Mouse (Mus musculus) myocyte (in vitro differentiated cells): ENCODE results near the gene Gm17332. TPM values are rescaled to one million over a fixed set of nuclear protein-coding genes. Genes with fewer than 3 reads are reported as not detected.

Source experiments
- H3K27me3 ChIP-seq: one replicate; pipeline ENCODE4 v1.6.1; 2011; ENCODE audit not compliant: control insufficient read depth, insufficient read depth, insufficient read length
- H3K36me3 ChIP-seq: one replicate; pipeline ENCODE4 v1.6.1; 2011; ENCODE audit not compliant: control insufficient read depth, insufficient read depth
- H3K4me2 ChIP-seq: one replicate; pipeline ENCODE4 v1.6.1; 2011; ENCODE audit warnings: low read depth, control low read depth
- H3K4me3 ChIP-seq: one replicate; pipeline ENCODE4 v1.5.1; 2011; ENCODE audit warnings: mild to moderate bottlenecking, control low read depth, moderate library complexity
- H3K79me2 ChIP-seq: one replicate; pipeline ENCODE4 v1.6.1; 2011; ENCODE audit not compliant: control insufficient read depth, insufficient read depth
- H3ac ChIP-seq: one replicate; pipeline ENCODE4 v1.6.1; 2011; ENCODE audit not compliant: control insufficient read depth, insufficient read length
- CEBPB ChIP-seq: IDR thresholded peaks from 2 replicates; pipeline ENCODE4 v1.6.1; 2011; ENCODE audit warnings: mild to moderate bottlenecking, moderate library complexity; ENCODE audit not compliant: poor library complexity, insufficient read depth, severe bottlenecking
- E2F4 ChIP-seq: IDR thresholded peaks from one replicate; pipeline ENCODE4 v1.6.1; 2011; ENCODE audit warnings: mild to moderate bottlenecking, control low read depth, moderate library complexity; ENCODE audit not compliant: insufficient read depth
- MAX ChIP-seq: IDR thresholded peaks from one replicate; pipeline ENCODE4 v1.6.1; 2011; ENCODE audit warnings: low read depth, mild to moderate bottlenecking, control low read depth
- MYOD1 ChIP-seq, 3 experiments: IDR thresholded peaks; one replicate each; pipeline ENCODE4 v1.6.1; 2011; ENCODE audit warnings: control low read depth in 2 of 3, low read depth in 2 of 3, mild to moderate bottlenecking in 2 of 3, moderate library complexity in 1 of 3; ENCODE audit not compliant: insufficient read length in 2 of 3, control insufficient read depth in 1 of 3
- MYOG ChIP-seq, 3 experiments: IDR thresholded peaks; one replicate each; pipeline ENCODE4 v1.6.1; 2011; ENCODE audit warnings: control low read depth in 2 of 3, low read depth in 2 of 3, mild to moderate bottlenecking in 2 of 3; ENCODE audit not compliant: insufficient read length in 2 of 3, control insufficient read depth in 1 of 3, insufficient read depth in 1 of 3
- POLR2A ChIP-seq: IDR thresholded peaks from one replicate; pipeline ENCODE4 v1.6.1; 2011; ENCODE audit warnings: low read depth, mild to moderate bottlenecking, control low read depth, moderate library complexity; ENCODE audit not compliant: insufficient read length
- POLR2AphosphoS2 ChIP-seq: IDR thresholded peaks from one replicate; pipeline ENCODE4 v1.6.1; 2011; ENCODE audit warnings: low read depth, control low read depth; ENCODE audit not compliant: insufficient read length
- REST ChIP-seq: IDR thresholded peaks from one replicate; pipeline ENCODE4 v1.6.1; 2011; ENCODE audit warnings: mild to moderate bottlenecking, control low read depth, moderate library complexity; ENCODE audit not compliant: insufficient read depth, insufficient read length
- SRF ChIP-seq: IDR thresholded peaks from one replicate; pipeline ENCODE4 v1.6.1; 2011; ENCODE audit warnings: low read depth; ENCODE audit not compliant: control insufficient read depth, insufficient read length
- TCF12 ChIP-seq: IDR thresholded peaks from one replicate; pipeline ENCODE4 v1.6.1; 2011; ENCODE audit warnings: mild to moderate bottlenecking, control low read depth; ENCODE audit not compliant: poor library complexity, insufficient read depth, severe bottlenecking
- TCF3 ChIP-seq: IDR thresholded peaks from one replicate; pipeline ENCODE4 v1.6.1; 2011; ENCODE audit warnings: low read depth, control low read depth; ENCODE audit not compliant: insufficient read length
- USF1 ChIP-seq: IDR thresholded peaks from one replicate; pipeline ENCODE4 v1.6.1; 2011; ENCODE audit warnings: low read depth, mild to moderate bottlenecking, control low read depth, moderate library complexity
- polyA plus RNA-seq: library from polyadenylated mRNA; unstranded; fragments of >200 nt; fragmentation: generic; extraction: Trizol; gene quantifications from one replicate; pipeline ENCODE4 v1.2.1, GENCODE M21; 2012; ENCODE audit warnings: missing spikeins

Gene Gm17332
- polyA plus RNA-seq, result not detected

DNA sequence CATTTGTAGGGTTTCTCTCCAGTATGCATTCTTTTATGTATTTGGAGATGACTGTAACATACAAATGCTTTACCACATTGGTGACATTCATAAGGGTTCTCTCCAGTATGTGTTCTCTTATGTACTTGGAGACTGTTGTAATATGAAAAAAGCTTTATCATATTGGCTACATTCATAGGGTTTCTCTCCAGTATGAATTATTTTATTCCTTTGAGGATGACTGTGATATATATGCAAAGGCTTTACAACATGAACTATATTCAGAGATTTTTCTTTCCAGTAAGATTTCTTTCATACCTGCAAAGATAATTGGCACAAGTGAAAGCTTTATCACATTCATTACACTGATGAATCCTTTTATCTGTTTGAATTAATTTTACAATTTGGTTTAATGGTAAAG lies at the start of gene Gm17332:
Gene Gm17332, minus strand, starts transcription at position 101 of the 400 bp plus-strand sequence.
- no peaks in the 10 kb centered on the region for H3K79me2 ChIP-seq
- no peak within 1 kb of the TSS for H3K4me2 ChIP-seq
- H3K4me3 ChIP-seq, result no peak within 1 kb of the TSS
- H3ac ChIP-seq, result no peak within 1 kb of the TSS
- no peak for TF ChIP-seq TCF12
- no peaks in the 10 kb centered on the region for H3K36me3 ChIP-seq
- H3K27me3 ChIP-seq, result no peaks in the 10 kb centered on the region

DNA sequence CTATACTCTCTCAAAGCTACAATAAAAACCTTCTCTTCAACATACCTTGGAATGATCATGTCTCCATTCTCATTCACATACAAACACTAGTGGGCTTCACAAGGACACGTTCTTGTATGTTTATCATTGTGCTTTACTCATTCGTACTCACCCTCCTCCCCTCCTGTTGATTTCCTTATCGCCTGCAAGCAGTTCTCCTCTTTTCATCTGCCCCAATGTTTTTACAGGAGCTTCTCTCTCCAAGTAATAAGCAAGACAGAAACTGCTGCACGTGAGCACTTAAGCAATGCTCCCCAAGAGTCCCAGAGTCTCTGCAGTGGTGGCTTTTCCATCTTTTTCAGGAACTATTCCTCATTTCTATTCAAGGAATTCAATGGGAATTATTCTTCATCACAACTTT lies 47.7 kb upstream of the Gm17332 start:
- Histone ChIP-seq H3K4me2 (no peak overlapping the region), H3K79me2 (no peaks in the 10 kb centered on the region), H3ac (no peak overlapping the region), H3K4me3 (no peak overlapping the region), H3K27me3 (no peaks in the 10 kb centered on the region), H3K36me3 (no peaks in the 10 kb centered on the region)
- no peak for TF ChIP-seq MYOD1 (IDR thresholded peaks at IDR 0.05; ENCODE audit: control insufficient read depth in 1 of 3, insufficient read length in 2 of 3, low read depth in 2 of 3)
- TF ChIP-seq SRF, result no peak
- no peak for TF ChIP-seq MYOG (IDR thresholded peaks at IDR 0.05; ENCODE audit: control insufficient read depth in 1 of 3, insufficient read depth in 1 of 3, insufficient read length in 2 of 3, low read depth in 2 of 3)
- TF ChIP-seq POLR2AphosphoS2, result no peak
- no peak for TF ChIP-seq TCF3
- TF ChIP-seq MAX, result no peak
- TF ChIP-seq TCF12, result no peak
- TF ChIP-seq CEBPB, result no peak
- no peak for TF ChIP-seq REST
- no peak for TF ChIP-seq POLR2A
- no peak for TF ChIP-seq E2F4
- TF ChIP-seq USF1, result no peak

DNA sequence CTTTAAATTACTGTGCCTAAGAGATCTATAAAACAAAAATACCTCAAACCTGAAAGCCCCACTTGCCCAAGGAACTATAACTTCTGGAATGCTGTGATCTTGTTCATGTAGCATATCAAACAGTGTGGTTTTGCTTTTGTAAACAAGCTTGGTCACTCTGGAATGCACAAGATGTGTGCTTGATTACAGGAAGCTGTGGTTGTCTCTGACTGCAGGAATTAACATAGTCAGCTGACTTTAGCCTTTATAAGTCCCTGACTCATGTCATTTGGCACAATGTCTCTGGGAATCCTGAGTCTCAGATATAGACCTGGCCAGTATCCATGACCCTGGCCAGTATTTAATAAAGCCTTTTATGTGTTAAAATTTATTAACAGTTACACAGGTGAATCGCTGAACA lies 43.1 kb upstream of the Gm17332 start:
- Histone ChIP-seq H3ac (no peak overlapping the region), H3K27me3 (no peaks in the 10 kb centered on the region), H3K36me3 (no peaks in the 10 kb centered on the region), H3K4me2 (peak overlapping the region; percentile 13), H3K4me3 (no peak overlapping the region), H3K79me2 (no peaks in the 10 kb centered on the region)
- TF ChIP-seq MAX (no peak), CEBPB (0 out of 2 replicates have a peak, but pooled peaks have one; percentile 2), USF1 (peak; percentile 71)

DNA sequence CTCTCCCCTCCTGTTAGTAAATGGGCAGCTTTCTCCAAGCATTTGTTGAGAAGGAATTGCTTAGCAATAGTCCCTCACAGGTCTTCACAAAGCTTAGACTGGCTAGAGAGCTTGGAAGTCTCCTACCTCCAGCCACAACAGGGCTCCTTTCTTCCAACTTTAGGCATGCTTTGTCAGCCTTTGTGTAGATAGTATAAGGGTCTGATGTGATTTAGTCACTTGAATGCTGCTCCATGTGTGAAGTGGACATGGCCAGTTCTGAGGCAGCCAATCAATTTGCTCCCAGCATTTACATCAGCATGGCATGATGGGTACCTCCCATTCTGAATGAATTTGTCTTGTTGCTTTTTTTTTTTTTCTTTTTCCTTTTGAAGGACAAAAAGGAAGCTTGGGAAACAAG lies 35.7 kb upstream of the Gm17332 start:
- no peaks in the 10 kb centered on the region for H3K27me3 ChIP-seq
- H3K4me2 ChIP-seq, result no peak overlapping the region
- TF ChIP-seq MYOG (IDR thresholded peaks at IDR 0.05; ENCODE audit: control insufficient read depth in 1 of 3, insufficient read depth in 1 of 3, insufficient read length in 2 of 3, low read depth in 2 of 3) (no peak), MAX (no peak), SRF (no peak), POLR2A (no peak), MYOD1 (IDR thresholded peaks at IDR 0.05; ENCODE audit: control insufficient read depth in 1 of 3, insufficient read length in 2 of 3, low read depth in 2 of 3) (no peak), CEBPB (no peak), USF1 (no peak), TCF12 (no peak), E2F4 (no peak), TCF3 (no peak), REST (no peak), POLR2AphosphoS2 (no peak)
- no peak overlapping the region for H3K4me3 ChIP-seq
- H3K36me3 ChIP-seq, result no peaks in the 10 kb centered on the region
- no peak overlapping the region for H3ac ChIP-seq
- H3K79me2 ChIP-seq, result no peaks in the 10 kb centered on the region

DNA sequence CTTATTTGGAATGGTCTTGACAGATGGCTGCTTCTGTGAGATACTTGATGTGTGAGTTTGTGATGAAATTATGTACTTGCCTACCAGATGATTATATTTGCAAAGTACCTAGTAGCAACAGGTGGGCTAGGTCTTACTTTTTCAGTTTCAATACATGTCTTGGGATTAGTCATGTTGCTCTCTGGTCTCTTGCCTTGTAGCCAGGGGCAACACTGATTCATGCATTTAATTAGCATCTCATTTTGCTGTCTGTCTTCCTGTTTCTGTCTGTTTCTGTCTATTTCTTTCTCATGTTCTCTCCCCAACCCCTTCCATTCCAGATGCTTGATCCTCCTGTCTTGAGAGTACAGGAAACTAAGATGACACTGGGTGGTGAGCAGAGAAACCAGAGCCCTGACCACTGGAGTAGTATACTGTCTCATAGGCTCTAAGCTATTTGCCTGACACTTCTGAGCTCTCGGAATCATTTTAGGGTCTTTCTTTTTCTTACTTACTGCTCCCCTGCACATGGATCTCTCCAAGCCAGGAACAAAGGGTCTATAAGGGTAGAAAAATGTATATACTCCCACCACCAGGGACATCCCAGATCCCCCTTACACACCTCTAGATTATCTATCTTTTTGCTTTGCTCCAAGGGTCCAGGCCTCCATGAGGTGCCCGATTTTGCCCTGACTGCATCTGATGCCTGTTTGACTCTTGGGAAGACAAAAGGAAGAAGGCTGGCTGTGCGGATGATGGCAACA lies 13.5 kb upstream of the Gm17332 start:
- no peaks in the 10 kb centered on the region for H3K79me2 ChIP-seq
- no peak overlapping the region for H3K4me2 ChIP-seq
- no peaks in the 10 kb centered on the region for H3K36me3 ChIP-seq
- no peak overlapping the region for H3ac ChIP-seq
- H3K4me3 ChIP-seq, result no peak overlapping the region
- TF ChIP-seq POLR2A (no peak), USF1 (no peak), MAX (no peak), TCF12 (no peak), MYOG (IDR thresholded peaks at IDR 0.05; ENCODE audit: control insufficient read depth in 1 of 3, insufficient read depth in 1 of 3, insufficient read length in 2 of 3, low read depth in 2 of 3) (no peak), TCF3 (no peak), E2F4 (no peak), CEBPB (no peak), REST (no peak), SRF (no peak), POLR2AphosphoS2 (no peak), MYOD1 (IDR thresholded peaks at IDR 0.05; ENCODE audit: control insufficient read depth in 1 of 3, insufficient read length in 2 of 3, low read depth in 2 of 3) (no peak)
- no peaks in the 10 kb centered on the region for H3K27me3 ChIP-seq
